Mouse (Mus musculus) thymus, postnatal 0 days (tissue): Measurements from ENCODE around the gene Pramef12. TPM values are rescaled to one million over a fixed set of nuclear protein-coding genes. Genes with fewer than 3 reads are reported as not detected.
"Not testable (repeated sequence)": the region's sequence is repeated elsewhere in the genome, so short reads cannot be mapped to it uniquely, and the experiment has no call there.

Experiments
- DNase-seq: peaks from one replicate; pipeline ENCODE4 v3.0.0-alpha.2; 2015; ENCODE audit warnings: low spot score
- polyA plus RNA-seq: library from polyadenylated mRNA; unstranded; fragments of >200 nt; fragmentation: Nextera tagmentation; extraction: Ambion mirVana; gene quantifications from 2 replicates; pipeline ENCODE4 v1.2.1, GENCODE M21; 2015

Pramef12 gene
- polyA plus RNA-seq = 0.06 and 0.09 TPM in 2 replicates

GRCm38 (mm10) chr4:144408290-144408689 lies at the start of gene Pramef12:
Gene Pramef12 (minus strand): TSS chr4:144408464.
- DNase-seq = no peak

GRCm38 (mm10) chr4:144453217-144453616 lies 45.0 kb upstream of the Pramef12 start, which contains the start of gene Gm9944:
Gene Gm9944 (minus strand): TSS chr4:144453317.
- DNase-seq = no peak

GRCm38 (mm10) chr4:144448546-144448945 lies 40.3 kb upstream of the Pramef12 start:
- DNase-seq = no peak

DNA sequence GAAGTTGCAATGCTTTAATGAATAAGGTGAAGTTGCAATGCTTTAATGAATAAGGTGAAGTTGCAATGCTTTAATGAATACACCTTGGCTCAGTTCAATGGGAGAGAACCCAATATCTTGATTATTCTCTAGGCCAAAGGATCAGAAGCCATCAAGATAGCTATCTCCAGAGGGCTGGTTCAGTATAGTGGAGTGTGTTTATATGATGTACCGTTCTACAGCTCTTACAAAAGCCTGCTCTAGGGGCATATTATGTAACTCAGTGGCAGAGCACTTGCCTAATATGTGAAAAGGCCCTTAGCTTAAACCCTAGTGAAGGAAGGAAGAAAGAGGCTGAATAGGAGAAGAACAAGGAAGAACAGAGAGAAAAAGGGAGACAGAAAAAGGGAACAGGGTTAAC lies 33.3 kb upstream of the Pramef12 start:
- DNase-seq = no peak

DNA sequence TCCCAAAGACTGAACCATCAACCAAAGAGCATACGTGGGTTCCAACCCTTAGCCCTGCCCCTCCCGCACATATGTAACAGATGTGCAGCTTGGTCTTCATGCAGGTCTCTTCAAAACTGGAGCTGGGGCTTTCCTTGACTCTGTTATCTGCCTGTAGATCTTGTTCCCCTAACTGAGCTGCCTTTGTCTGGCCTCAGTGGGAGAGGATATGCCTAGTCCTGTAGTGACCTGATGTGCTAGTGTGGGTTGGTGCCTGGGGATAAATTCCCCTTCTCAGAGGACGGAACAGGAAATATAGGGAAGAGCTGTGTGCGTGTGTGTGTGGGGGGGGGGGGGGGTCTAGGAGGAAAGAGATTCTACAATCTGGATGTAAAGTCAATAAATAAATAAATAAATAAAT lies 32.8 kb upstream of the Pramef12 start:
- no peak for DNase-seq

GRCm38 (mm10) chr4:144438672-144439071 lies 30.4 kb upstream of the Pramef12 start, which contains the start of gene 1700012P22Rik:
Gene 1700012P22Rik (minus strand): TSS chr4:144438772.
- no peak for DNase-seq

DNA sequence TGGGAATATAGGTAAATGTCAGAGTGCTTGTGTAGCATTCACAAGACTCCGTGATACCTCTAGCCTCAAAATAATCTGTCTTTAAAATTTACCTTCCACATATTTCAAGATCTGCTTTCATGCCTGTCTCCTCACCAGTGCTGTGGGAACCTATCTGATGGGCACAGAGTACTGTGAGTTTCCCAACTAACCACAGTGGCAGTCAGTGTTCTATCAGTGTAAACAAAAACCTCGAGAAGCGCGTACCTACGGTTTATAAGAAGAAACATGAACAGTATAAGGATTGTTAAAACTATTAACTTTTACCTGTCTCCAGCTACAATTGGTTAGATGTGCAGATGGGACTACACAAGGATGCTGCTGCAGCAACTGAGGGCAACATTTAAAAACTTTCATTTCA lies 25.0 kb upstream of the Pramef12 start:
- DNase-seq = no peak

DNA sequence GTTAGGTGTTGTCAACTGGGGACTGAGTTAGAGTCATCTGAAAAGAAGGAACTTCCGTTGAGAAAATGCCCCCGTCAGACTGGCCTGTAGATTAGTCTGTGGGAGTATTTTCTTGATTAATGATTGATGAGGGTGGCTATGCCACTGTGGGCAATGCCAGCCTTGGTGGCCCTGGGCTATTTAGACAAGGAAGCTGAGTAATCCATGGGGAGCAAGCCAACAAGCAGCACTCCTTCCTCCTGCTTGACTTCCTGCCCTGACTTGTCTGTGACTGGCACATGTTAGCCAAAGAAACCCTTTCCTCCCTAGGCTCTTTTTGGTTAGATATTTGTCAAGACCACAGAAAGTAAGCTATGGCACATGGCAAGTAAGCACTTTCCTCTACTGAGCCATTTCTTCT lies 22.5 kb upstream of the Pramef12 start:
- DNase-seq = no peak

DNA sequence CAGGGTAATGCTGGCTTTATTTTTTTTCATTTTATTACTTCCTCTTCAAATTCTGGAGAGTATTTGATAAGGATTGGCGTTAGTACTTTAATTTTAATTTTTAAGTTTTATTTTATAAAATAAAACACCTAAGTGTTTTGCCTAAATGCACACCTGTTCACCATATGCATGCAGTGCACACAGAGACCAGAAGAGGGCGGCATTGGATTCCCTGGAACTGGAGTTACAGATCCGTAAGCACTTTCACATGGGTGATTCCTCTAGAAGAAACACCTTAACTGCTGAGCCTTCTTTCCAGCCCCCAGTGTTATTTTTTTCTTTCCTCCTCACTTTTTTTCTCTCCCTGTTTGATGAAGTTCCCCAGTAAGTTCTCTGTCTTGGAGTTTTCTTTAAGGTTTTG lies 20.6 kb upstream of the Pramef12 start:
- DNase-seq = no peak

GRCm38 (mm10) chr4:144424590-144424989 lies 16.3 kb upstream of the Pramef12 start:
- DNase-seq = no peak

DNA sequence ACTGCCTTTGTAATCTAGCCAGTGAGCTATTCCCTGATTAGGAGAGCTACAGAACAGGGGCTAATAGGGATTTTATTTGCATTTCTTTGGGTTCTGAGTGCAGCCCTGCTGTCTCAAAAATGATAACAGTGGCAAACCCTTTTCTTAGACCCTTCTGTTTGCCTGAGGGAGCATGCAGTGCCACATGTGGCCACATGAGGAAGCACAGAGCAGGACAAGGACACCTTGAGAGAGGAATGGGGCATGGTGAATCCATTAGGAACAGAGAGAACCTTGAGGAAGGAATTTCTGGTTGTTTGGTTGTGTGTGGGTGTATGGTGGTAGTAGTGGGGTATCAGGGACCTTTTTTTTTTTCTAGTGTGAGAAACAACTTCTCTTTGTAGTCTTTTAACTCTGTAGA lies 12.4 kb upstream of the Pramef12 start:
- DNase-seq = no peak

DNA sequence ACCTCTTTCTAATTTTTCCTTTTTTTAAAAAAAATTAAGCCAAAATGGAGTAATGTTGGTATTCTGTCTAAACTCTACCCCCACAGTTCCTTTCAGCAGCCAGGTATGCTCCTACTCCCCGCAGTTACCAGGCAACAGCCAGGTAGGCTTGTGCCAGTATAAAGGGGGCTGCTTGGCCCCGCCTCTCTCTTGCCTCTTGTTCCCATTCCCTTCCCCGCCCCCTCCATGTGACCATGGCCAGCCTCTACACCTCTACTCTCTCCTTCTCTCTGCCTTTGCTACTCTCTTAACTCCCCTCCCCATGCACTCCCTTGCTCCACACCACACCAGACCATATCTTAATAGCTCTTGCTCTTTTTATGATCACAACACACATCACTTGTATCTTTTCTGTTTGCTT lies 2.0 kb downstream of the Pramef12 start:
- no peak for DNase-seq

DNA sequence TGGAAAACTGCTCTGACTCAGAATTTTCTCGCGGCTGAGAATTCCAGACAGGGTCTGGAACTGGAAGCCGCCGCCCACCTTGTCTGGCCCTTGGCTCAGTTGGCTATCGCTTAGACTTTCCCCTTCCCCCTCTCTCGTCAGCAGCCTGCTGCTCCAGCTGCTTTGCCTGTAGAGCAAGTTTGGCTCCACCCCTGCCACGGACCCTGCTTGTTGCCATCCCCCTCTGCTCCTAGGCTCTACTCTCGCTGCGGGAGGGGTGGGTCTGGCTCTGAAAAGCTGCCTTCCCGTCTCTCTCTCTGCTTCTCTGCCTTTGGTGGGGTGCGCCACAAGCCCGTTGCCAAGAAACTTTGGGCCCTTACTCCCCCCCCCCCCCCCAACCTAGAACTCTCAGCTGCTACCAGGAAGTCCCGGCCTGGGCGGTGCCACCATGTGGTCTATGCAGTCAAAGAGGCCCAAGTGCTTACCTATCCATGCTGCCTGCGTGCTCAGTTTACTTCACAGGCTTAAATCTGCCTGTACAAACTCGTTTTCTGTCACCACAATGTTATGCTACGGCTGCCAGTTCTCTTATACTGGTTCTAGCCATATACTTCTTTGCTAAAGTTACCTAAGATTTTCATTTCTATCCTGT lies 3.7 kb downstream of the Pramef12 start:
- DNase-seq = peak; percentile 18

GRCm38 (mm10) chr4:144402712-144403111 lies 5.6 kb downstream of the Pramef12 start:
- no peak for DNase-seq

DNA sequence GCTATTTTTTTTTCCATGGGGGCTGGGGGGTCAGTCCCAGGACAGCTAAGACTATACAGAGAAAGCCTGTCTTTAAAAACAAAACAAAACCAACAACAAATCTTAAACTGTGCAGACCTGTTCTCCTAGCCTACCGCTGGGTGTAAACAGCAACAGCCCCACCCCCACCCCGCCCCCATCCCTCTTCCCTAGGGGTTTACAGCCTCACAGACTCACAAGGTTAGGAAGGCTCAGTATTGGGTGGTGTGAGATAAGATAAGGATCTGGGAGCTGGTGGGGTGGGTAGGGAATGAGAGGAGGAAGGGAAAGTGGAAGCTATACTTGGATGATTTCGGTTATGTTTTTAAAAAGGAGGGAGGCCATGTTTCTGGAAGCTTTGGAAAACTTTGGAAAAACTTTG lies 11.9 kb downstream of the Pramef12 start:
- DNase-seq = no peak

- no peak for DNase-seq
Measured at GRCm38 (mm10) chr4:144377911-144378310, 30.4 kb downstream of the Pramef12 start, which contains the start of gene Pramef20. Gene Pramef20 (minus strand): TSS chr4:144377933.

GRCm38 (mm10) chr4:144357642-144358041 lies 50.6 kb downstream of the Pramef12 start, which contains the start of gene Gm13119:
Gene Gm13119 (plus strand): TSS chr4:144357942.
- DNase-seq = not testable (repeated sequence)

Other genes starting within 250 kb of the Pramef12 start
- gene Oog3, start 245.8 kb downstream of the Pramef12 start, polyA plus RNA-seq = not detected in 2 replicates
- gene Oog2, start 217.7 kb downstream of the Pramef12 start, polyA plus RNA-seq = not detected in 2 replicates
- gene C87977, start 195.1 kb downstream of the Pramef12 start, polyA plus RNA-seq = not detected in 2 replicates
- 0.06 TPM in 1 of 2 replicates, not detected in the other for gene Pramel5, start 128.0 kb downstream of the Pramef12 start, polyA plus RNA-seq
- 0.06 TPM in 1 of 2 replicates, not detected in the other for gene Gm13128, start 78.2 kb downstream of the Pramef12 start, polyA plus RNA-seq
- not detected in 2 replicates for gene Gm13119, start 50.5 kb downstream of the Pramef12 start, polyA plus RNA-seq
- not detected in 2 replicates for gene Pramef20, start 30.5 kb downstream of the Pramef12 start, polyA plus RNA-seq
- gene 1700012P22Rik, start 30.3 kb upstream of the Pramef12 start, polyA plus RNA-seq = 0.13 TPM in 1 of 2 replicates, not detected in the other
- not detected in 2 replicates for gene Gm9944, start 44.9 kb upstream of the Pramef12 start, polyA plus RNA-seq
- not detected in 2 replicates for gene Aadacl3, start 55.3 kb upstream of the Pramef12 start, polyA plus RNA-seq
- gene 9430007A20Rik, start 111.4 kb upstream of the Pramef12 start, polyA plus RNA-seq = not detected in 2 replicates
- gene Gm13124, start 156.7 kb upstream of the Pramef12 start, polyA plus RNA-seq = not detected in 2 replicates
- gene Aadacl4, start 205.2 kb upstream of the Pramef12 start, polyA plus RNA-seq = not detected in 2 replicates